Mouse (Mus musculus): ENCODE measurements around the gene Sept8.

GRCm38 (mm10) chr11:53531578-53532230, 12.6 kb downstream of the Sept8 start:
- TF ChIP-seq ZC3H11A (IDR thresholded peaks at IDR 0.05; ENCODE audit: borderline replicate concordance, low read depth, low read length), result no peak
- no peak for TF ChIP-seq CHD2 (IDR thresholded peaks at IDR 0.05; ENCODE audit: low read depth, low read length)
- no peak for TF ChIP-seq ZNF384 (IDR thresholded peaks at IDR 0.05; ENCODE audit: low read depth, low read length)
- no peak for TF ChIP-seq HCFC1 (IDR thresholded peaks at IDR 0.05; ENCODE audit: borderline replicate concordance, insufficient read depth, low read length)
- TF ChIP-seq MAFK (IDR thresholded peaks at IDR 0.05; ENCODE audit: insufficient read depth, low read depth, low read length), result no peak
